Mouse (Mus musculus): ENCODE results near the gene Tbx21.

The Tbx21 gene

GRCm38 (mm10) chr11:97084821-97085505 lies 30.2 kb downstream of the Tbx21 start:
- DNase-seq (ENCODE audit: low spot score in 2 of 2): no peak

- DNase-seq (ENCODE audit: low spot score in 2 of 2): no peak
These were observed 31.6 kb downstream of the Tbx21 start for GRCm38 (mm10) chr11:97083401-97084140.

GRCm38 (mm10) chr11:97082977-97083376 lies 32.2 kb downstream of the Tbx21 start:
- no peak for DNase-seq (ENCODE audit: low spot score in 2 of 2)

DNA sequence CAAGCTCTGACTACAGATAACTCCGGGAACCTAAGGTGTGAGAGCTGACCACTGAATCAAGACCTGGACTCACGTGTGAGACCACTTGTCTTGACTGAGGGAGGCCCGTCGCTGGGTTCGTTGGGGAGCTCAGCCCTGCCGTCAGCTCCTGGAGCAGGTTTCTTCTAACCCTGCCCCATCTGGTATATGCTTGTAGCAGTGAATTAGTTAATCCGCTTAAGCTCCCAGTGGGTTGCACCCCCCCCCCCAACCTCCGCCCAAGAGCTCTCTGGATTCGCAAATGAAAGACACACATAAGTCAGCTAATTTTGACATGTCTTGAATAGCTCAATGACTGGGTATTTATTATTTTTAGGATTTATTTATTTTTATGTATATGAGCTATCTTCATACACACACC lies 34.8 kb downstream of the Tbx21 start:
- DNase-seq (ENCODE audit: low spot score in 2 of 2): no peak

DNA sequence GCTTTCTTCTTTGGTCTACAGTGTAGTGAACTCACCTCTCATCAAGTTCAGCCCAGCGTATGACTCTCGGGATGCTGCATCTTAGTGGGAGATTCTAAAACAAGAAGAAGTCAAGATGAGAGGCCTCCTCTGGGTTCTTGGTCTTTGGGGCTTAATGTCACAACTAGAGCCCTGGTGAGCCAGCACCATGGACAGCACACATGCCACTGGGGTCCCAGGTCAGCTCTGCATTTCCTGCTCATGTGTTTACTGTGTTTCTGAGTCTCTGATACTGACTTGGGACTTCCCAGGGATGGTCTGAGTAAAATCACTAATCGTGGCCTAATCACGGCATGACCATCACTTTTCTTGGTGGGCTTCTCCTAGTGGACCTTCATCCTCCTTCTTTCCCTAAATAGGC lies 36.4 kb downstream of the Tbx21 start:
- no peak for DNase-seq (ENCODE audit: low spot score in 2 of 2)

- no peak for DNase-seq (ENCODE audit: low spot score in 2 of 2)
These were observed 40.9 kb downstream of the Tbx21 start for GRCm38 (mm10) chr11:97074235-97074634.

DNA sequence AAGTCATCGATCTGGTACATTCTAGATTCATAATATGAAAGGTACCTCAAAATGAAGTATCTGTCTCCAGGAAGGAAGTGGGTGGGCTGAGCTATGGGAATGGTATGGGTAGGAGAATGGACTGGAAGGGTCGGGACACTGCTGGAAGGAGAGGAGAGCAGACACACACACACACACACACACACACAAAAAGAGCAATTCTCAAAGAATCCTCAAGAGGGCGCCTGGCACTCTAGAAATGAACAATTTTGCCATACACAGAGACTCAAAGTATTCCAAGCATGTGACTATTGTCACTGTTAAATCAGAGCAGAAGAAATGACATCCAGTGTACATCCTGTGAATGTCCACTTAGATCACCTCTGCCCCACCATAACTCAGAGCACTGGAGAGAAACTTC lies 42.6 kb downstream of the Tbx21 start:
- peak in 1 of 2 experiments; percentile 47 for DNase-seq (ENCODE audit: low spot score in 2 of 2)

GRCm38 (mm10) chr11:97071129-97071528 lies 44.0 kb downstream of the Tbx21 start:
- no peak for DNase-seq (ENCODE audit: low spot score in 2 of 2)

GRCm38 (mm10) chr11:97069770-97070169 lies 45.4 kb downstream of the Tbx21 start:
- no peak for DNase-seq (ENCODE audit: low spot score in 2 of 2)

- DNase-seq (ENCODE audit: low spot score in 2 of 2): no peak
These were observed 45.8 kb downstream of the Tbx21 start for GRCm38 (mm10) chr11:97069333-97069732.

GRCm38 (mm10) chr11:97066656-97067360 lies 48.3 kb downstream of the Tbx21 start:
- no peak for DNase-seq (ENCODE audit: low spot score in 2 of 2)

- DNase-seq (ENCODE audit: low spot score in 2 of 2): no peak
These were observed 49.4 kb downstream of the Tbx21 start for GRCm38 (mm10) chr11:97065538-97066295.

GRCm38 (mm10) chr11:97063921-97064295 lies 51.2 kb downstream of the Tbx21 start:
- no peak for DNase-seq (ENCODE audit: low spot score in 2 of 2)

DNA sequence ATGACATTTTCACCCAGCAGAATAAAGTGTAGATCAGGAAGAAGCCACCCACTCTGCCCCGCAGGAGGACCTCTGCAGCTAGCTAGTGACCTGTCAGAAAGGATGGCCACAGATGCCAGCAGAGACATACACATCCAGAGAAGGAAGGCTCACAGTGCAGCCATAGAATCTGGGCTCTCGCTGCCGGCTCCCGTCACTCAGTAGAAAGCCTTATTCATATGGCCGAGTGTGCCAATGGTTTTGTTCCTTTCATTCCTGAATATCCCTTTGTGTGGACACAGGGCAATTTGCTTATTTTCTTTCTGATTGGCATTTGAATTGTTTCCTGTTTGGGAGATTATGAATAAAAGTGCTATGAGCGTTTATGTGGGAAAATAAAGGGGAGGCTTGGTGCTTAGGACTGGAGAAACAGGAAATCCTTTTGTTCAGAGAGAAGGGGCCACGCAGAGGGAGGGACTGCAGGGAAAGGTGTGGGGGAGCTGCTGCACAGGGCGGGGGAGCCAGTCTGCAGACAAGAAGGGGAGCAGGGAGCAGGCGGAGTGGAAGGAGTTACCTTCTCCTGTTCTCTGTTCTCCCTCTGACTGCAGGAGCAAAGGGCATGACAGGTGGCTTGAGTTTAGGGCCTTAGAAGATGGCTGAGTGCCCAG lies 51.7 kb downstream of the Tbx21 start:
- DNase-seq (ENCODE audit: low spot score in 2 of 2): no peak

DNA sequence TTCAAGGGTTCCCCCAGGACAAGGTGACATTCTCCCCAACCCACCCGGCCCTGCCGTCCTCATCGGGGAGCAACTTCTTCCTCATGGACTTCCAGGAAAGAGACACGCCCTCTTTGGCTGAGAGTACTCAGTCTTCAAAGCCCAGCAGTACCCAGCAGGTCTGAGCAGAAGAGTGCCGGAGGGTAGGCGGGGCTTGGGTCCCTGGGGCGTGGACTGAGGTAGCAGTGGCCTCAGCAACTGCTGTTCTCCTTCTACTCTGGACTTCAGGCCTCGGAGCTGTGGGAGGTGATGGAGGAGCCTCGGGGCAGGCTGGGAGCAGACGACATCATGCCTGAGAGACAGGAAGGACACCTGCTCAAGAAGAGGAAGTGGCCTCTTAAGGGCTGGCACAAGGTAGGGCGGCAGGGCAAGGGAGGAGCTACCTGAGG lies 62.9 kb downstream of the Tbx21 start:
- no peak for DNase-seq (ENCODE audit: low spot score in 2 of 2)

- no peak for DNase-seq (ENCODE audit: low spot score in 2 of 2)
These were observed 64.1 kb downstream of the Tbx21 start for GRCm38 (mm10) chr11:97050944-97051586.

GRCm38 (mm10) chr11:97050216-97050943 lies 64.8 kb downstream of the Tbx21 start, which contains the start of gene Osbpl7:
Gene Osbpl7, plus strand, starts transcription at chr11:97050628.
- DNase-seq (ENCODE audit: low spot score in 2 of 2): peak; percentile 69 to 82

DNA sequence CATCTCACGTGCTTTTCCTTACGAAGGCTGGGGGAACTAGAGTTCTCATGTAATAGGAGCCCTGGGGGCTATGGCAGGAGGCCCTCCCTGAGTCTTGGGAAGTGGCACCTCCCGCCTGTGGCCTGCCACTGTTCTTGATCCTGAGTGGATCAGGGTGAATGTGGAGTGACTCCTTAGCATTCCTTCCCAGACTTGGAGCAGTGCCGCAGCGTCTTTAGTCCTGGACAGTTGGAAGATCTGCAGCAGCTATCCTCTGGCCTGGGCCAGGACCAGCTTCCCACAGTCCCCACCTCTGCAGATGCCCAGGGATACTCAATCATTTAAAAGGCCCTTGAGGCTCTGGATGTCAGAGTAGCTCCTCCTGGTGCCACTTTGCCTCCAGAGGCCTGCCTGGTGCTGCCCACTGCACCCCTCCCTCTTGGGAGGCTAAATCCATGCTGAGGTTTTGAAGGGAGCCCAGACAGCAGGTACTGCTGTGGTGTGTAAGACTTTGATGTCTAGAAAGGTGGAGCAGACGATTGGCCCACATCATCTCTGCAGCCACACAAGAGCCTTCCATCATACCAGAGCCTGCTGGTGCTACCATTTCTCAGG lies 65.5 kb downstream of the Tbx21 start:
- DNase-seq (ENCODE audit: low spot score in 2 of 2): no peak

DNA sequence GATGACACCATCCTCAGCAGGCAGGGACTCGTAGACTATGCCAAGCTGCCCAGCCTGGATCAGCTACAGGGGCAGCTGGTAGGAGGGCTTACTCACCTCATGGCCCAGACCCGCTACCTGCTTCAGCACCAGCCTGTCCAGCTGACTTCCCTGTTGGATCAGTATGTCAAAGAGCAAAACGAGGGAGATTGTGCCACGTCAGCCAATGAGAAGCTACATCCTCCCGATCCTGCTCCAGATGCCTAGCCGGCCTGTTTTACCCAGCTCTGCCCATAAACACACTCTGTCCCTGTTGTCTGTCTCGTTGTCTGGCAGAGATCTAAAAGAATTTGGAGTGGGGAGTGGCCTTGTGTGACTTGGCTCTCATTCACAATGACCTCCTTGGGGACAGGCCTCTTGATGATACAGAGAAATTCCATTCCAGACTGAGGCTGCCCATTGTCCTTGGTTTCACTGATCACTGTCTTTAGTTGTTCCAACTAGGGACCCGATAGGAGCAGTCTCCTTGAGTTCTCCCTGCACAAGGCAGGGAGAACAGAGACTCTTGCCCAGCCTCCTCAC lies 67.0 kb downstream of the Tbx21 start:
- no peak for DNase-seq (ENCODE audit: low spot score in 2 of 2)
